Mouse (Mus musculus) adrenal gland, postnatal 14 days (tissue): ENCODE measurements around the gene Elp6. TPM values are rescaled to one million over a fixed set of nuclear protein-coding genes. Genes with fewer than 3 reads are reported as not detected.
A peak's percentile ranks its signal among the peaks of the same experiment; 100 is the strongest.

Experiments
- DNase-seq: peaks from one replicate; pipeline ENCODE4 v3.0.0; 2021; ENCODE audit warnings: mixed read lengths
- long read RNA-seq, 2 experiments: library from polyadenylated mRNA; stranded (forward); transcript quantifications; one replicate each; pipeline ENCODE4 v2.0.0; 2021
- total RNA-seq: library from RNA; stranded (reverse); gene quantifications from 2 replicates; pipeline ENCODE4 v1.2.3, GENCODE M21; 2021

The Elp6 gene
- 6.5 and 9.4 TPM in 2 replicates for total RNA-seq
- long read RNA-seq, experiment 1, transcript Elp6-205 (7 exons, 1,304 nt) = major isoform, 13 of 22 reads
- long read RNA-seq, experiment 1, partial matches to known transcripts = 2 of 22 reads
- long read RNA-seq, experiment 1, other reads (novel, unspliced or antisense) = 7 of 22 reads
- long read RNA-seq, experiment 2, transcript Elp6-205 (7 exons, 1,304 nt) = major isoform, 8 of 10 reads
- long read RNA-seq, experiment 2, partial matches to known transcripts = 1 of 10 reads
- long read RNA-seq, experiment 2, other reads (novel, unspliced or antisense) = 1 of 10 reads

GRCm38 (mm10) chr9:110304969-110305651 is at the start of gene Elp6:
Gene Elp6 (plus strand): TSS chr9:110305173.
- DNase-seq = peak; percentile 93

DNA sequence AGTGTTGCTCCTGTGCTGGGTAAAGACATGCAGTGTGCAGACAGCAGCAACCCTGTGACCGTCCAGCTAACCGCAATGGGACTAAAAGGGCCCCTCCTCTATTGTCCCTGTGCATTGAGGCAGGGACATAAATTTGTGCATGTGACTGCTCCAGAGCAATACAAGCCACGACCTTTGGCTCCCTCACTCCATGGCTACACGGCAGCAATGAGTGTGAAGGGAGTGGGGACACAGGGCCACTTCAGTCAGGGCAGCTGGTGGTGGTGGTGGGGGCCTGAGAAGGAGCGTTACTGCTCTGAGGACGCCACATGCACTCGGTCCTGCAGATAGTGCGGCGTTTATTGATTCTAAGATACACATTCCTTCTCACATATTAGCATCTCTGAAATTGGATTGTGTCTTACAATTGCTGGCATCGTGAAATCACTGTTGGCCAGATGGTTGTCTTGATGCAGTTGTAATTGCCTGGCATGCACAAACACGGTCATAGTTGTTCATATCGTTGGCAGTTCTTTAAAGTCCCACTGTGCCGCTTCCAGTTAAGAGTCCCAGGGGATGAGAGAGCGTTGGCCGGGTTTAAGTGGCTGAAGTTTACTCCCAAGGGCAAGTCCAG is 49.5 kb upstream of the Elp6 start:
- DNase-seq = peak; percentile 44

- DNase-seq = no peak
These were observed 46.3 kb upstream of the Elp6 start for GRCm38 (mm10) chr9:110258646-110259045.

GRCm38 (mm10) chr9:110259118-110259517 is 45.9 kb upstream of the Elp6 start:
- no peak for DNase-seq

DNA sequence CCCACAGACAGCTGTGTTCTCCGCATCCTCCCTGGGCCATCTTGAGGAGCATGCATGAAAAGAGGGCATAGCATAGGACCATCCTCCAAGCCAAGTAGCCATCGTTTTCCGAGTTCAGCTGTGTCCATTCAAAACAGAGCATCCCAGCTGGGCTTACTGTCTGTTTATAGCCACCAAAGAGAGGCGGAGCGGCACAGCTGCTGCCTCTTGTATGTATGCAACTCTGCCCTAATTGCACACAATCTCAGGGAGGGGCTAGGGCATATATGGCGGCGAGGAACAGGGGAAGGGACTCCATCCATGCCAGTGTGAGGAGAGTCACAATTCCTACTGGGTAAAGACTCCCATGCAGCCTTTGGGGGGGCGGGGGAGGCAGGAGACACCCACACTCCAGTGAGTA is 41.8 kb upstream of the Elp6 start:
- no peak for DNase-seq

DNA sequence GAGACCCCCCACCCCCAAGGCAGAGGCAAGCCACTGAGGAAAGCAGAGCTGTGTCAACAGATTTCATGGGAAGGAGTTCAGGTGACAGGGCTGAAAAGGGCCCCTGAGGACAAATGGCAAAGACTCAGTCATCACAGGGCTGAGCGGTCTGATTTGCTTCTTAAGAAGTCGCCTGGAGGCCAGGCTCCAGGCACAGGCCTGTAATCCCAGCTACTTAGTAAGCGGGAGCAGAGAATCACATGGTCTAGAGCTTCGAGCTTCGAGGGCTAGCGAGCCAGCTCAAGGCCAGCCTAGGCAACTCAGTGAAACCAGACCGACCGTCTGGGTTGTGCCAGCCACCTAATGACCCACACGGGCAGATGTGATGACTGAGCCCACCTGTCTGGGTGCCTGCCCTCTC is 40.0 kb upstream of the Elp6 start:
- DNase-seq = no peak

DNA sequence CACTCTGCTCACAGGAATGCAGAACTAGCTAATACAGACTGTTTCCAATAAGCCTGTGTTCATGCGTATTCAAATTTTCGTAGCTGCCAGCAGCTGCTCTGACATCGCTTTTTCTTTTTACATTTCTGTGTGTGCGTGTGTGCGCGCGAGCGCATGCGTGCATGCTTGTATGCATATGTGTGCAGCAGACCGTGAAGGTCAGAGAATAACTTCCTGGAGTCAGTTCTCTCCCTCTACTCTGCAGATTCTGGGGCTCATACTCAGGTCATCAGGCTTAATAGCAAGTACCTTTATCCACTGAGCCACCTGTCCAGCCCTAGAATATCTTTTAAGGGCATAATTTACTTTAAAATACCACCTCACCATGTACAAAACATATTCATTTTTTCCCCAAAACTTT is 36.6 kb upstream of the Elp6 start:
- no peak for DNase-seq

GRCm38 (mm10) chr9:110272330-110272729 is 32.6 kb upstream of the Elp6 start:
- DNase-seq = no peak

DNA sequence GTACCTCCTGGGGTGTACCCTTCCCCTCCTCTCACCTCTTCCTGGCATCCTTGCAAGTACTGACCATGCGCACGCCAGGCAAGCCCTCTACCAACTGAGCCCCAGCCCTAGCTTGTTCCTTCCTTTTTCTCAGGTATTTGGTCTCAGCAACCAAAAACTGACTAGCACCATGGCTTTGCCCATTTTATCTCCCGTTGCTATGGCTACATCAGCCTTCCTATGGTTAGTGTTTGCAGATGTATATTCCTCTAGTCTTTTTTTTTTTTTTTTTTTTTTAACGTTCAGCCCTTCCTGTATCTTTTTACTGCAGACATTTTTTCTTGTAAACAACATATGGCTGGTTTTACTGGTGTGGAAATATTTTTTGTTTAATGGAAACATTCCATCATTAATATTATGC is 31.5 kb upstream of the Elp6 start:
- DNase-seq = no peak

- peak; percentile 36 for DNase-seq
These were observed 29.1 kb upstream of the Elp6 start for GRCm38 (mm10) chr9:110275882-110276281.

DNA sequence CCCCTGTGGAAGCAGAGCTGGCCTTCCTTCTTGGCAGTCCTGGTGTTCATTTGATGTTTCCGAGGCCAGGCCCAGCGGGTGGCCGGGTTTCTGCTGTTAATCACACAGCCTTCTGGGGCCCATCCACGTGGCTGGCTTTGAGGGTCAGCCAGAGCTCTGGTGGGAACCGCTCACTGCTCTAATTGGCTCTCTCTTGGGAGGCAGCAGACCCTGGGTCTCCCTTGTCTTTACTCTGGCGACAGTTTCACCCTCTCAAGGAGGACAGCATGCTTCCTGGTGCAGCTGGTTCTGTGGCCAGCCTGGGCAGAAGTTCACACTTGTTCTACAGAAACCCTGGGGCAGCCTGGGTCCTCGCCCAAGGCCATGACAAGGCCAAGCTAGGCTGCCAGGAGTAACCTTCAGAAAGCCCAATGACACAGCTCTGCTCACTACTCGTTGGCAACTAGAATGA is 27.5 kb upstream of the Elp6 start:
- peak; percentile 74 for DNase-seq

- no peak for DNase-seq
These were observed 20.8 kb upstream of the Elp6 start for GRCm38 (mm10) chr9:110284075-110284697.

DNA sequence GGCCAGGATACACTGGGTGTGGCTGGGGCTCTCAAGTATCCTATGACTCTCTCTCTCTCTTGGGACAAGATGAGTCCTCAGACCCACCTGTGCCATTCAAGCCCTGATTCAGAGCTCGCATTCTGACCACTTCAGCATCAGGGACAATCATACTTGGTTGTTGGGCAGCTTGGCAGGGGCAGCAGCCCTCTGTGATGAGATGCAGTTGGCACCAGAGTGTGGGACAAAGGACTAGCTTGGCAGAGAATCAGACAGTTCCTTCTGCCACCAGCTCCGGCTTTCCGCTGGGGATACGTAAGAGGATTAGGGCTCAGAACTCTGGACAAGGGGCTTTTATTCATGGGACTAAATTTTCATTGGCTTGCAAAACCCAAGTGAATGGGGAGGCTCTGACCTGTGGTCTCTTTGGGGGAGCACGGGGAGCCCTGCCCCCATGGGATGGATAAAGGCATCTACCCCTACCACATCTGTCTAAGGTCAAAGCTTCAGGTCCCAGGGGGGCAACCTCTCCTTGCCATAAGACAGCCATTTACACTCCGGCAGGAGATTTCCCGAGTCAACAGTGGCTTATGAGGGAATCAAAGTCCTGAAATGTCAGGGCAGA is 17.6 kb upstream of the Elp6 start:
- DNase-seq = no peak

DNA sequence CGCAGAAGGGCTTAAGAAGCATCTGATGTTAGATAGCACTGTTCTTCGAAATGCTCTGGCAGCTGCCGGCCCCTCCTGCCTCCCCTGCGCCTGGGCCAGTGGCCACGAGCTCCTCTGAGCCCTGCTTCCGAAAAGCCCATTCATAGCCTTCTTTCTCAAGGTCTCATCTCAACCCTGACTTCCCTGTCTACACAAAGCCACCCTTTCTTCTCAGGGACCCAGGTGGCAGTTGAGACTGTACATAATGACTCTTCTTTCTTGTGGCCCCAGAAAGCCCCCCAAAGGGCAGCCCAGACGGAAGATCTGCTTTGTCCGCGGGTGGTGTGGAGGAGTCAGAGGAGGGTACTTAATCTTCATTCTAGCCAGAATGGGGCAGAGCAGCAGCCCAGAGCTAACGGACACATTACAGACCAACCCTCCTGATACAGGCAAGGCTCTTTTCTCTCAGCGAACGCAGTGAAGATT is 11.7 kb upstream of the Elp6 start:
- no peak for DNase-seq

- no peak for DNase-seq
These were observed 11.0 kb upstream of the Elp6 start for GRCm38 (mm10) chr9:110293873-110294415.

- no peak for DNase-seq
These were observed 10.2 kb upstream of the Elp6 start for GRCm38 (mm10) chr9:110294786-110295185.

- DNase-seq = peak; percentile 90
These were observed 7.9 kb upstream of the Elp6 start for GRCm38 (mm10) chr9:110296867-110297627.

- DNase-seq = peak; percentile 48
These were observed 457 bp upstream of the Elp6 start for GRCm38 (mm10) chr9:110304516-110304915.

DNA sequence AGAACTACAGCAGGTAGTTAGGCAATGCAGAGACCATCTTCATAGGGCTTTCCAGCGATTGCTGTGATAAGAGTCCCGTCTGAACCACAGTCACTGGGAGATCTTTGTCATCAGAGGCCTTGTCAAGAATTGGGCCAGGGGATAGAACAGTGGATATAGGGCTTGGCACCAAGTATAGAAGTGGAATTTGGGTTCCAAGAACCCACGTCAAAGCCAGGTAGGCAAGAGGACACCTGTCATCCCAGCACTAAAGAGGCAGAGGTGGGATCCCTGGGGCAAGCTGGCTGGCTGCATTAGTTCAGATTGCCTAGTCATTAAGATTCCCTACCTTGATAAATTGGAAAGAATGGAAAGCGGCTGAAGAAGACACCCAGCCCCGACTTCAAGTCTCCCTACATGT is 1.4 kb downstream of the Elp6 start:
- no peak for DNase-seq

- DNase-seq = no peak
These were observed 9.7 kb downstream of the Elp6 start for GRCm38 (mm10) chr9:110314706-110315105.

GRCm38 (mm10) chr9:110315410-110315809 is 10.4 kb downstream of the Elp6 start:
- DNase-seq = no peak
